Mouse (Mus musculus): ENCODE measurements around the gene Eif2b1. TPM values are rescaled to one million over a fixed set of nuclear protein-coding genes. Genes with fewer than 3 reads are reported as not detected.
A peak's percentile ranks its signal among the peaks of the same experiment; 100 is the strongest.

Eif2b1 gene
- polyA plus RNA-seq, 1 experiment from 2014 or later = 71.5 TPM

- Histone ChIP-seq H3K27ac (ENCODE audit: low read length) (peak overlapping the region; percentile 32), H3K4me1 (ENCODE audit: control insufficient read depth, insufficient read depth, low read length) (peaks cover 34% of the 10 kb centered on the region), H3K27me3 (ENCODE audit: control insufficient read depth, insufficient read depth, low read length) (no peaks in the 10 kb centered on the region), H3K9ac (ENCODE audit: low read length) (peak overlapping the region; percentile 65), H3K9me3 (replicated peaks; ENCODE audit: control insufficient read depth, low read length) (no peaks in the 10 kb centered on the region), H3K4me2 (ENCODE audit: low read depth, low read length) (peak overlapping the region; percentile 89), H3K36me3 (ENCODE audit: control insufficient read depth, insufficient read depth, low read length) (no peaks in the 10 kb centered on the region), H3K4me3 (replicated peaks; ENCODE audit: low read length) (peak overlapping the region; percentile 70)
- no peak for ATAC-seq (ENCODE audit: insufficient read depth, low FRiP score)
- 17% methylated on average over 9 of the region's 9 CpGs for WGBS
Measured at GRCm38 (mm10) chr5:124528791-124529190, 50.1 kb downstream of the Eif2b1 start.

GRCm38 (mm10) chr5:124528351-124528750, 50.6 kb downstream of the Eif2b1 start:
- Histone ChIP-seq H3K9me3 (replicated peaks; ENCODE audit: control insufficient read depth, low read length) (no peaks in the 10 kb centered on the region), H3K9ac (ENCODE audit: low read length) (peak overlapping the region; percentile 65), H3K4me1 (ENCODE audit: control insufficient read depth, insufficient read depth, low read length) (peaks cover 34% of the 10 kb centered on the region), H3K36me3 (ENCODE audit: control insufficient read depth, insufficient read depth, low read length) (no peaks in the 10 kb centered on the region), H3K27ac (ENCODE audit: low read length) (peak overlapping the region; percentile 27; the same call in 1 of the 2 replicates), H3K4me3 (replicated peaks; ENCODE audit: low read length) (peak overlapping the region; percentile 70), H3K4me2 (ENCODE audit: low read depth, low read length) (peak overlapping the region; percentile 89), H3K27me3 (ENCODE audit: control insufficient read depth, insufficient read depth, low read length) (no peaks in the 10 kb centered on the region)
- 62% methylated on average over 4 of the region's 4 CpGs for WGBS
- ATAC-seq (ENCODE audit: insufficient read depth, low FRiP score) = no peak

GRCm38 (mm10) chr5:124524943-124525342, 54.0 kb downstream of the Eif2b1 start:
- Histone ChIP-seq H3K4me3 (replicated peaks; ENCODE audit: low read length) (no peak overlapping the region), H3K36me3 (ENCODE audit: control insufficient read depth, insufficient read depth, low read length) (no peaks in the 10 kb centered on the region; the same call in 1 of the 2 replicates), H3K27ac (ENCODE audit: low read length) (no peak overlapping the region), H3K9me3 (replicated peaks; ENCODE audit: control insufficient read depth, low read length) (no peaks in the 10 kb centered on the region), H3K27me3 (ENCODE audit: control insufficient read depth, insufficient read depth, low read length) (no peaks in the 10 kb centered on the region), H3K9ac (ENCODE audit: low read length) (no peak overlapping the region), H3K4me2 (ENCODE audit: low read depth, low read length) (no peak overlapping the region), H3K4me1 (ENCODE audit: control insufficient read depth, insufficient read depth, low read length) (peaks cover 20% of the 10 kb centered on the region)
- no peak for ATAC-seq (ENCODE audit: insufficient read depth, low FRiP score)
- WGBS = 91% methylated on average over 5 of the region's 5 CpGs

GRCm38 (mm10) chr5:124523032-124523431, 55.9 kb downstream of the Eif2b1 start:
- no peak overlapping the region for H3K4me2 ChIP-seq (ENCODE audit: low read depth, low read length)
- H3K4me3 ChIP-seq (replicated peaks; ENCODE audit: low read length) = no peak overlapping the region
- no peaks in the 10 kb centered on the region for H3K9me3 ChIP-seq (replicated peaks; ENCODE audit: control insufficient read depth, low read length)
- no peaks in the 10 kb centered on the region; the same call in 1 of the 2 replicates for H3K36me3 ChIP-seq (ENCODE audit: control insufficient read depth, insufficient read depth, low read length)
- H3K4me1 ChIP-seq (ENCODE audit: control insufficient read depth, insufficient read depth, low read length) = peaks cover under 1% of the 10 kb centered on the region; the same call in 1 of the 2 replicates
- 92% methylated on average over 8 of the region's 8 CpGs for WGBS
- no peak overlapping the region for H3K9ac ChIP-seq (ENCODE audit: low read length)
- ATAC-seq (ENCODE audit: insufficient read depth, low FRiP score) = no peak
- H3K27me3 ChIP-seq (ENCODE audit: control insufficient read depth, insufficient read depth, low read length) = no peaks in the 10 kb centered on the region
- no peak overlapping the region for H3K27ac ChIP-seq (ENCODE audit: low read length)

- no peak for ATAC-seq (ENCODE audit: insufficient read depth, low FRiP score)
- WGBS = 84% methylated on average over 4 of the region's 4 CpGs
Measured at GRCm38 (mm10) chr5:124521588-124521987, 57.3 kb downstream of the Eif2b1 start.

More at GRCm38 (mm10) chr5:124521588-124521987, 57.3 kb downstream of the Eif2b1 start:
- Histone ChIP-seq H3K36me3 (ENCODE audit: control insufficient read depth, insufficient read depth, low read length) (no peaks in the 10 kb centered on the region; the same call in 1 of the 2 replicates), H3K4me2 (ENCODE audit: low read depth, low read length) (no peak overlapping the region), H3K27me3 (ENCODE audit: control insufficient read depth, insufficient read depth, low read length) (no peaks in the 10 kb centered on the region), H3K9ac (ENCODE audit: low read length) (no peak overlapping the region), H3K27ac (ENCODE audit: low read length) (no peak overlapping the region), H3K4me3 (replicated peaks; ENCODE audit: low read length) (no peak overlapping the region), H3K4me1 (ENCODE audit: control insufficient read depth, insufficient read depth, low read length) (no peaks in the 10 kb centered on the region), H3K9me3 (replicated peaks; ENCODE audit: control insufficient read depth, low read length) (no peaks in the 10 kb centered on the region)

Other genes with a start within 250 kb of the Eif2b1 start
- gene Cdk2ap1, start 216.0 kb downstream of the Eif2b1 start, polyA plus RNA-seq (2015; fragmentation: Nextera tagmentation; extraction: Ambion mirVana) = 18.6 and 22.0 TPM in 2 replicates
- gene Sbno1, start 153.1 kb downstream of the Eif2b1 start, polyA plus RNA-seq (2015; fragmentation: Nextera tagmentation; extraction: Ambion mirVana) = 70.4 and 76.1 TPM in 2 replicates
- 50.4 and 51.7 TPM in 2 replicates for gene Kmt5a, start 139.2 kb downstream of the Eif2b1 start, polyA plus RNA-seq (2015; fragmentation: Nextera tagmentation; extraction: Ambion mirVana)
- gene Rilpl2, start 100.8 kb downstream of the Eif2b1 start, polyA plus RNA-seq (2015; fragmentation: Nextera tagmentation; extraction: Ambion mirVana) = 27.4 and 32.0 TPM in 2 replicates
- gene Snrnp35, start 96.0 kb downstream of the Eif2b1 start, polyA plus RNA-seq (2015; fragmentation: Nextera tagmentation; extraction: Ambion mirVana) = 22.0 and 24.3 TPM in 2 replicates
- gene Rilpl1, start 47.7 kb downstream of the Eif2b1 start, polyA plus RNA-seq (2015; fragmentation: Nextera tagmentation; extraction: Ambion mirVana) = 8.9 and 11.0 TPM in 2 replicates
- 641 and 673 TPM in 2 replicates for gene Tmed2, start 38.4 kb downstream of the Eif2b1 start, polyA plus RNA-seq (2015; fragmentation: Nextera tagmentation; extraction: Ambion mirVana)
- 12.5 and 15.1 TPM in 2 replicates for gene Ddx55, start 26.3 kb downstream of the Eif2b1 start, polyA plus RNA-seq (2015; fragmentation: Nextera tagmentation; extraction: Ambion mirVana)
- gene Gtf2h3, start within 50 bp of the Eif2b1 start, polyA plus RNA-seq (2015; fragmentation: Nextera tagmentation; extraction: Ambion mirVana) = 51.2 and 52.2 TPM in 2 replicates
- 44.0 and 45.6 TPM in 2 replicates for gene Atp6v0a2, start 49.4 kb upstream of the Eif2b1 start, polyA plus RNA-seq (2015; fragmentation: Nextera tagmentation; extraction: Ambion mirVana)
- gene Dnah10, start 146.0 kb upstream of the Eif2b1 start, polyA plus RNA-seq (2015; fragmentation: Nextera tagmentation; extraction: Ambion mirVana) = 0.05 and 0.10 TPM in 2 replicates

Data from stomach, embryonic 16.5 days (tissue).